Mouse (Mus musculus): ENCODE results near the gene Nudt21.
"Not testable (repeated sequence)": the region's sequence is repeated elsewhere in the genome, so short reads cannot be mapped to it uniquely, and the experiment has no call there.

The Nudt21 gene

DNA sequence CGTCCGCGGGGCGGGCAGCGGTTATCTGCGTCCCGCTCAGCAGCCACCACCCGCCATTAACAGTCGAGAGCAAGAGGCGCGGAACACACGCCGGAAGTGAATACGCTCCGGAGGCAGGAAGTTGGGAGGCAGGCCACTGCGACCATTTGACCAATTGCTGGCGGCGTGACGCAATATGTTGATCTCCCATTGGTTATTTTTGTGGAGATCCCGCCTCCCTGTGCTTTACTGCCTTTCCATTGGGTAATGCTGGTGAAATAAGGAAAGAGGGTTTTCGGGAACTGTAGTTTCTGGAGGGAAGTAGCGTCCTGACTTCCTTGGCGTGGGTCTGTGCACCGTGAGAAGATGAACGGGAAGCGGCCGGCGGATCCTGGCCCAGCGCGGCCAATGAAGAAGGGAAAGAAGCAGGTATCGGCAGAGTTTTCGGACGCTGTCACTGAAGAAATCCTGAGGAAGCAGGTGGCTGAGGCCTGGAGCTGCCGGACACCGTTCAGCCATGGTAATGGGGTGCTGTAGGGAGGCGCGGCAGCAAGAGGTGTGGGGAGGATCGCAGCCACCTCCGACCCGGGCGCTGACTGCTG is at the start of gene Nudt21, which contains the start of gene Ogfod1:
Nudt21 (minus strand) TSS at position 88 of the 581 bp plus-strand sequence.
Ogfod1 (plus strand) TSS at position 255 of the 581 bp plus-strand sequence.
- peak; percentile 94 for DNase-seq (ENCODE audit: low spot score in 2 of 2)

DNA sequence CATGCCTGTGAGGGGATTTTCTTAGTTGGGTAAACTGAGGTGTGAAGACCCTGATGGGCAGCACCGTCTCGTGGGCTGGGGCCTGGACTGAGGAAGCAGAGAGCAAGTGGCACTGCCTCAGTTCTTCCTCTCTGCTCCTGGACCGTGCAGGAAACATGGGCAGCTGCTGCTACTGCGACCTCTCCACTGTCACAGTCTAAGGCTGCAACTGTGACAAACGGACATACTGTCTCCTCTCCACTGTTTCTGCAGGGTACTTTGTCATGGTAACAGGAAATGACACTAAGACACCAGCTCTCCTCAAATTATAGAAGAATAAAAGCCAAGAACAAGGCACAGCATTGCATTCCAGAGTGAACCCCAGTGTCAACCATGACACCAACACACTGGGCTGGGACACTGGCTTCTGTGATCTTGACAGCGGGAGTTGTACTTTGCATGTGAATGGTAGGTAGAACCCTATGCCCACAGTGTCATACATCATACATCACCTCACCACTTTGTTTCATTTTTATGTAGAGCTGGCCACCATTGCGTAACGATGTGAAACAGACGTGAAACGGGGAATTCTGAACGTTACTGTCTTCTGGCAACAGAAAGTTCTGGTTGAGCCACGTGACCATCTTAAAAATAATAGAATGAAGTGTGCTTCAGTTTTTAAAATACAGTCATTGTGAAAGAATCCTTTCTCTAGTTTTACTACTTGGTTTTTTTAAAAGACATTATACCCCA is 39.8 kb upstream of the Nudt21 start:
- no peak for DNase-seq (ENCODE audit: low spot score in 2 of 2)

DNA sequence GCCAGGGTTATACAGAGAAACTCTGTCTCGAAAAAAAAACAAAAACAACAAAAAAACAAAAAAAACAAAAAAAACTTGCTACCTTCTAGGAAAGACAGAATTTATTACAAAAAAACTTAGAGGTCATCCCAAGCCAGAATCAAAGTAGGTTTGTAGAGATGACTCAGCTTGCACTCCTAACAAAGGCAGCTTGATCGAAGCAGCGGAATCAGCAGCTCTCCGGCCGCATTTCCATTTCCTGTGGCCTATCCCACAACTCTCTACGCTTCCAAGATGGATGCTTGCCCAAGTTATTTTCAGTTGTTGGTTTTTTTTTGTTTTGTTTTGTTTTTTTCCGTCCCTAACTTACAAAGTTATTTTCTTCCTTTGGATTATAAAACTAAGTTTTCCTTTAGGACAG is 32.0 kb upstream of the Nudt21 start:
- no peak for DNase-seq (ENCODE audit: low spot score in 2 of 2)

GRCm38 (mm10) chr8:94066121-94066863 is 29.5 kb upstream of the Nudt21 start:
- DNase-seq (ENCODE audit: low spot score in 2 of 2) = no peak

DNA sequence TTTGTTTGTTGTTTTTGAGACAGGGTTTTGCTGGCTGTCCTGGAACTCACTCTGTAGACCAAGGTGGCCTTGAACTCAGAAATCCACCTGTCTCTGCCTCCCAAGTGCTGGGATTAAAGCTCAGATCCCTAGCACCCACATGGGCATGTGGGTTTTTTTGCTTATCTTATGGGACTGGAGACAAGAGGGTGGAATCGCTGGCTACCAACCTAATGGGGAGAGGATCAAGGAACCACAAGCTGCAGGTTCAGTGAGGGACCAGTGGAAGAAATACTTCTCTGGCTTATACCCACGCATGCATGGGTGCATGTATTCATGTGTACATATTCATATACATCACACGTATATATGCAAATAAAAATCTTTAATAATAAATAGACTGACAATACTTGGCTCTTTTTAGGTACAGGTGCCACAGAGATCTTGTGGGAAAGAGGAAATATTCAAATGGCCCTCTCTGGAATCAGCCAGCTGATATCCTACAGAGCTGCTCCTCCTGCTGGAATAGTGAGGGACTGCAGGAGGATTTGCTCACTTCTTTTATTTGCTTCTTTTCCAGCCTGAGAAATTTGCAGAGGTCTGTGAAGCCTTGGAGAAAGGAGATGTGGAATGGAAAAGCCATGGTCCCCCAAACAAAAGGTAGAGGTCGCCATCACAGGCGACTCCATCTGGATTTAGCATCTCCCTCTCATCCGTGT is 20.5 kb upstream of the Nudt21 start:
- peak; percentile 14 to 29 for DNase-seq (ENCODE audit: low spot score in 2 of 2)

DNA sequence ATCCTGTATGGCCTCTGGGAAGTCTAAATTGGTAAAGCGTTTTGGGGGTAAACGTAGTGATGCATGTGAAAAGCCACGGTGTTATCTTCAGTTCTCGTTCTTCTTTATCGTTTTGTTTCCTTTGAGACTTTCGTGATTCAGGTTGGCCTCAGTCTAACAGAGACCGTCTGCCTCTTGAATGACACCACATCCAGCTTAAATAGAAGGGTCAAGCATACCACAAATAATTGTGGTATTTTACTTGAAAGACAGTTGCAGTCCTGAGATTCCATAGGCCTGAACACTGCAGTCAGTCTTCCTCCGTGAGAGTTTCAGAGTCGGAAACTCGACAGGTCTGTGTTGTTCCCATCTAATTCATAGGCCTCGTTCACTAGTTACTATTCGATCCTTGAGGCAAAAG is 15.9 kb upstream of the Nudt21 start:
- no peak for DNase-seq (ENCODE audit: low spot score in 2 of 2)

GRCm38 (mm10) chr8:94047845-94048244 is 11.0 kb upstream of the Nudt21 start:
- DNase-seq (ENCODE audit: low spot score in 2 of 2) = no peak

GRCm38 (mm10) chr8:94037806-94038205 is 975 bp upstream of the Nudt21 start:
- peak in 1 of 2 experiments; percentile 6 for DNase-seq (ENCODE audit: low spot score in 2 of 2)

DNA sequence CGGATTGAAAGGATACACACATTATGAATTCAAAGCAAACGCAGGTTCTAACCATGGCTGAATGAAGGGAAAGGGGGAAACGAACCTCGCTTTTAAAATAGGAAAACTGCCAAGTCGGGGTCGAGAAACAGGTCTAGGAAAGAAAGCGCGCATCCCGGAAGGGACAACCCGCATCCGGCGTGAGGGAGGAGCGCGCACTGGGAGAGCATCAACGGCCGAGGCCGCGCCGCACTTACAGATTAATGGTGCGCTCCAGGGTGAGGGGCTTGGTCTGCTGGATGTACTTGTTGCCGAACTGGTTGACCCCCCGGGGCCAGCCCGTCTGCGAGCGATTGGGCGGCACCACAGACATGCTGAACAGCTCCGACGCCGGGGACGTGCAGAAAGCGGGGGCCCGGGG is 290 bp downstream of the Nudt21 start:
- not testable (repeated sequence) for DNase-seq (ENCODE audit: low spot score in 2 of 2)

DNA sequence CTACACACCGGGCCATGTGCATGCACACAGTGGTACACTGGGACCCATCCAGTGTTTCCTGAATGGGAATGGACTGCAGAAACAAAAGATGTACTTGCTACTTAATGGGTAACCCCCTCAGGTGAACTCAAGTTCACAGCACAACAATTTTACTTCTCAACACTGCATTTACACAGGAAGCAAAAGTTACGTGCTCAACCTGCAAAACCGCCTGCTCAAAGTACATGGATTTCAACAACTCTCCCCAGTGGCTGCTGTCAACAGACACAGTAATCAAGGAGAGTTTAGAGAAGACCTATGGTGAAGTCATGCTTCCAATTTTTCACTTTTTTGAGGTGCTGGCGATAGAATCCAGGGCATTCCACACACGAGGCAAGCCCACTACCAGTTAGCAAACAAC is 1.6 kb downstream of the Nudt21 start:
- no peak for DNase-seq (ENCODE audit: low spot score in 2 of 2)

GRCm38 (mm10) chr8:94033601-94034000 is 3.2 kb downstream of the Nudt21 start:
- DNase-seq (ENCODE audit: low spot score in 2 of 2) = no peak

DNA sequence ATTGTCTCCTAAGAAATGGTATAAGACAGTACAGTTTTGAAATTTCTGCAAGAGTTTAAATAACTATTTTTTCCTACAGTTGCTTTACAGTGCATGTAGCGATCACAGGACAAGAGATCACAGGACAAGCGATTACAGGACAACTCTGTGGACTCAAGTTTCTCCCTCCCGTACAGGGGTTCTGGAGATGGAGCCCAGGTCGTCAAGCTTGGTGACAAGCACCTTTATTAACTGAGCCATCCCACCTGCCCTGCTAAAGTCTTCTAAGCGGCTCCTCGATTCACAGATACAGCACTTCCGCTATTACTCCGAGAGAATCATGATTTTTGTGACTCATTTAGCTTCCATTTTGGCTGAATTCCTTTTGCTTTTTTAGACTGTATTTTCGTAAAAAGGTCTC is 7.1 kb downstream of the Nudt21 start:
- DNase-seq (ENCODE audit: low spot score in 2 of 2) = no peak

DNA sequence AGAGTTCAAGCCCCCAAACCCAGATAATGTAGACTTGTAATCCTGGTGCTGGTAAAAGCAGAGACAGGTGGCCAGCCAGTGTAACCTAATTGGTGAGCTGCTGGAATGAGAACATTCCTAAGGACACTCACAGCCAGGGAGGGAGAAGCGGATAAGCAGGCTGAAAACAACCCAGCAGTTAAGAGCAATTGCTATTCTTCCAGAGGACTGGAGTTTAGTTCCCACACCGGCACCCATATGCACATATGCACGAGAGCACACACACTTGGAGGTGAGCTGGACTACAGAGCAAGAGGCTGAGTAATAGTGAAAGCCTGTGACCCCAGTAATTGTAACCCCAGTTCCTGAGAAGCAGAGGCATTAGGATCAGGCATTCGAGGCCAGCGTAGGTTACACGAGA is 12.9 kb downstream of the Nudt21 start:
- DNase-seq (ENCODE audit: low spot score in 2 of 2) = no peak

DNA sequence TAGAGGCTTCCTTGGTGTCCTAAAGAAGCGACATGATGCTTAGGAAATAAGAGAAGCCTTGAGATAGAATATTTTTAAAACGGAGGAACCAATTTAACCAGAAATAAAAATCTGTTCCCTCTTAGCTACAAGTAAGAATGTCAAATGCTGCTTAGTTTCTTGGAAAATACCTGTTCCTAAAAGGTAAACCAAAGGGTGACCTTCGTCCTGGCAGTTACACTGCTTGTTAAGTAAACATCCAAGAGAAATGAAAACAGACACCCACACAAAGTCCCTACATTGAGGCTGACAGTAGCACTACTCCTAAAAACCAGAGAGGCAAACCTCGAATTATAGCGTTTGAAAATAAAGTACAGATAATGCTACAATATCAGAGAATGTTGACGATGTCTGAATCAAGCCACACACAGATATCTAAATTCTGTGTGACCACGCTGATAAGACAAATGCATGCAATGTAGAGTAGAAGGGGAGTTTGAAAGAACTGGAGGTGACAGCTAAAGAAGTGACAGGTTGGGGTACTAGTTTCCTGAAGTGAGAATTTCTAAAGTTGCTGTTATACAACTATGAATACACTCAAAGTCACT is 23.7 kb downstream of the Nudt21 start:
- no peak for DNase-seq (ENCODE audit: low spot score in 2 of 2)

DNA sequence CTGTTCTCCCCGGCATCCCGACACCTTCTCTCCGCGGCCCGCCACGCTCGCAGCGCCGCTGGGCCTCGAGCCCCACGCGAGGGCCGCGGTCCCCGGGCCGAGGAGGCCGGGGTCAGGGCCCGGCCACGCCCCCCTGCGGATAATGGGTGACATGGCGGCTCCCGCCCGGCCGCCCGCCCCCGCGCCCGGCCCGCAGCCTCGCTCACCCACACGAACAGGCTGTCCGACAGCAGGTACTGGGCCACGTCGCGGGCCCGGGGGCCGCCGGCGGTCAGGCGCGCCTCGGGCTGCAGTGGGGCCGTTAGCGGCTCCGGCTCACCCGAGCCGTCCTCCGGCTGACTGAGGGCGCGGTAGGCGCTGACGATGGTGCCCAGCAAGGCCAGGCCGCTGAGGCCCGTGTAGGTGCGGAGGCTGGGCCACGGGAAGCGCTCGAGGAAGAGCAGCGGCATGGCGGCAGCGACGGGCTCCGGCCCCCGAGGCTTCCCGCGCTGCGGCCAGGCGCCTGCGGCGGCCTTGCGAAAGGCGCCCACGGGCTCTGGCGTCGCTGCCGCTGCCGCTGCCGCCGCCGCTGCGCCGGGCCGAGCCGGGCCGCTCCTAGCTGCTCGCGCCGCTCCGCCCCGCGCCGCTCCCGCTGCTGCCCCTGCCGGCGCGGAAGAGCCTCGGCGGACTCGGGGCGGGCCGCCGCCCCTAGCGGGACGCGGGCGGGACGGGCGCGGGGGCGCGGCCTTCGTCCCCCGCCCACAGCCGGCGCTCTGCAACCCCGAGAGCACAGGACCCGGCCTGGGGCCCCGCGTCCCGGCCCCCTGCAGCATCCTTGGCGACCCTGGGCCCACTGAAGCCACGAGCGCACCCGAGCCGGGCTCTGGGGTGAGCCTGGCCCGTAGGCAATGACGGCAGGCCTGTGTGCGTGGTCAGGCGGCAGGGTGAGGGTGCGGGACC is 24.5 kb downstream of the Nudt21 start, which contains the start of gene Amfr:
Amfr (minus strand) TSS at position 830 of the 939 bp plus-strand sequence.
- peak; percentile 42 to 58 for DNase-seq (ENCODE audit: low spot score in 2 of 2)

- peak in 1 of 2 experiments; percentile 64 for DNase-seq (ENCODE audit: low spot score in 2 of 2)
Observed at GRCm38 (mm10) chr8:94011076-94012012, 25.5 kb downstream of the Nudt21 start.

- DNase-seq (ENCODE audit: low spot score in 2 of 2) = no peak
Observed at GRCm38 (mm10) chr8:94010101-94010705, 26.6 kb downstream of the Nudt21 start.

DNA sequence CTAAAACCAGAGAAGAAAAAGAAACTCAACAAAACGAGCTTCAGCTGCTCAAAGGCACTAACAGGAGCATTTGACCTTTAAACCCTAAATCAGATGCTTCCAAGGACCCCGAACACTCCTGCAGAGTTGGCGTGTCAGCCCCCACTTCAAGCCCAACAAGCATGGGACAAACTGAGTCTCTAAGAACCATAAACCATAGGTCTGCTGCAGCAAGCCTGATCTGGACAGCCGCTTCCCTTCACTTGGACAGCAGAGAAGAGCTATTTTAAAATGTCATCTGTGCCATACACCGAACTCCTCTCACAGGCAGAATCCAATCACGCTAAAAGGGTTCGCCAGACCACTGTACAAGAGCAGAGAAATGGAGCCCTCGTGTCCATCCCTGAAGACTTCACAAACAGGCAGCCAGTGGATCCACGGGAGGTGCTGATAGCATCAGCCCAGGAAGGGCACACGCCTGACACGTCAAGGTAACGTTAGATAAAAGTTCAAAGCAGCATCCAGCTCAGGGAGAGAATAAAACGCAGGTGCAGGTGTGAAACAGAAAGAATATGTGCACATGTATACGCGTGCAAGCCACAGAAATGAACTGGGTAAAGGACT is 27.5 kb downstream of the Nudt21 start:
- DNase-seq (ENCODE audit: low spot score in 2 of 2) = no peak

DNA sequence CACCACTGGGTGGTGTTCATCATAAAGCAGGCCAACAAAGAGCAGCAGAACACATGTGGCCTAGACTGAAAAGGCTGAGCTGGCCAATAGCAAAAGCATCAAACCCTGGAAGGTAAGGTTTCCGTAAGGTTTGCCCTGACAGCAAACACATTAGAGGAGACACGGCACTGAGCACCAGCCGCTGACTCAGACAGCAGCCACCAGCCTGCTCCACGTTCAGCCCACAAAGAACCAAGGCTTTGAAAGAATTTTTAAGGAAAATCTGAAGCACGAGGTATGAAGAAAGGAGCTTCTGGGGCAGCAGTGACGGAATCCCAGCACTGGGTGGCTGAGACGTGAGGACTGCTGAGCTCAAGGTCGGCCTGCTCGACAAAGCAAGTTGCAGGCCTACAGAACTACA is 32.7 kb downstream of the Nudt21 start:
- DNase-seq (ENCODE audit: low spot score in 2 of 2) = no peak
